Mouse (Mus musculus) bone marrow, adult 2 months (tissue): ENCODE measurements around the gene Cdc45.

Experiments
- CTCF ChIP-seq: fragments of 200-500 bp; IDR thresholded peaks from 2 replicates; pipeline ENCODE4 v1.5.1; 2011; ENCODE audit warnings: low read length, control low read depth; ENCODE audit not compliant: control insufficient read depth, insufficient read depth
- POLR2A ChIP-seq: fragments of 200-500 bp; IDR thresholded peaks from 2 replicates; pipeline ENCODE4 v1.6.1; 2011; ENCODE audit warnings: low read depth, mild to moderate bottlenecking, control low read depth, low read length, borderline replicate concordance; ENCODE audit not compliant: control insufficient read depth

GRCm38 (mm10) chr16:18829102-18829501, 17.3 kb upstream of the Cdc45 start:
- TF ChIP-seq POLR2A: no peak
- no peak for TF ChIP-seq CTCF
